Mouse (Mus musculus) brain, embryonic 18.5 days (tissue): Measurements from ENCODE around the gene Fsd1.
A peak's percentile ranks its signal among the peaks of the same experiment; 100 is the strongest.

Source experiments
- DNase-seq: peaks from one replicate; pipeline ENCODE4 v3.0.0-alpha.2; 2012; ENCODE audit warnings: low read depth, low spot score

Gene Fsd1

DNA sequence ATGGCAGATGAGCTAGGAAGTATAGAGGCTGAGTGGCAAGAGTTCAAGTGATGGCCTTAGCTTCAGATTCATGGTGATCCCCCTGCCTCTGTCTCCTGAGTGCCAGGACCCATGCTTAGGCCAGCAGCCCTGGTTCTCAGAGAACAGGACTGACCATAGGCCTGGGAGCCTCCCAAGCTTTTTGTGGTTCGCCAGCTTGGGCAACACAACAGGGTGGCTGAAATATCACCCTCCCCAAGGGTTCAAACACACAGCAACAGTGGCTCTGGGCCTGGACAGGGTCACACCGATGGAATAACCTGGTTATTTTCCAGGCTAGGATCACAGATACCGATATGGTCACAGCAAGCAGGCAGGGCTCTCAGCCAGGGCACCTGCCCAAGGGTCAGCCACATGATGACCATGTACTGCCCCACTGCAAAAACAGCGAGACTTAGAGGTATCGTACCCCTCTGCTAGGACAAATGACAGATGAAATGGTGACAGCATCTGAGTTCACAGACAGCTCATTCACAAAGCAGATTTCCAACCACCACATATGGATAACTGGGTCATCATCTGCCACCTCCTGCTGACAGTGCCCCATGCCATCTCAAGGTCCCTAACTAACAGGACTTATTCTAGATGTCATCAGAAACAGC is 41.6 kb downstream of the Fsd1 start:
- no peak for DNase-seq

GRCm38 (mm10) chr17:56030238-56030870 is 44.0 kb downstream of the Fsd1 start:
- no peak for DNase-seq

DNA sequence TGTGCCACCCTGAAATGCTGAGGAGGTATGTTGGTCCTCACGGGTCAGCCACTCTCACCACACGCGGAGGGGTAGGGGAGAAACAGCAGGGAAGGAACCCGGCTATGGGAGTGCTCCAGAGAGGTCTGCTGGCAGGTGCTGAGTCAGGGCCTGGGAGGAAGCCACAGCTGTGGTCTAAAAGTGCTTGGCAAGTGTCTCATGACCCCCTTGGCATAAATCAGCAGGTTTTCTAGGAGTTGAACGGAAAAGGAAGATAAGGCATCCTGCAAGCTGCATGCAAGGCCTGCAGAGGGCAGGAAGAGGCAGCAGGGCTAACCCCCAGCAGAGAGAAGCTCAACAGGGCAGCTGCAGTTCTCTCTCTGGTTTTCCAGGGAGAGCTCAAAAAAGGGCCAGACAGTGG is 44.6 kb downstream of the Fsd1 start:
- DNase-seq = no peak

- DNase-seq = no peak
Measured at GRCm38 (mm10) chr17:56031431-56031830, 45.1 kb downstream of the Fsd1 start.

DNA sequence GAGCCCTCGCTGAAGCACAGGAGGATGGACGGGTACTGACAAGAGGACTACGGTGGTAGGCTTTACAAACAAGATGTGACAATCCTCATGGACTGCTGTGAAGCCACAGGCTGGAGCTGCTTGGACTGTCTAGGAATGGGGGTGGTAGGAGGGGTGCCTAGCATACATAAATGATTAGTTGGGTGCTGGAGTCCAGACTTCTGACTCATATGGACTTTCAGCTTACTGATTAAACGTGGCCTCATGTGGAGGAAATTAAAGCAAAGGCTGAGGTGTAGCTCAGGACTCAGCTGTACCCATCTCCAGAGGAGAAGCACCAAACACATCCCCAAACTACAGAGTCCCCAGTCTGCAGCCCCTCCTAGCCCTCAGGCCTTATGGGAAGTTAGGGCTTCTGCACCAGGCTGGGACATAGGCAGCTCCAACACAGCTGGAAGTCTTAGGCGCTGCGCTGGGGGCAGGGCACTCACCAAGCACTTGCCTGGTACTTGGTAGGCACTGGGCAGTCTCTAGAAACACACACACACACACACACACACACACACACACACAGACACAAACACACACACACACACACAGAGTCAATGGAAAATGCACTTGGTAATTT is 45.9 kb downstream of the Fsd1 start:
- no peak for DNase-seq

- no peak for DNase-seq
Measured at GRCm38 (mm10) chr17:56032831-56033230, 46.5 kb downstream of the Fsd1 start.

DNA sequence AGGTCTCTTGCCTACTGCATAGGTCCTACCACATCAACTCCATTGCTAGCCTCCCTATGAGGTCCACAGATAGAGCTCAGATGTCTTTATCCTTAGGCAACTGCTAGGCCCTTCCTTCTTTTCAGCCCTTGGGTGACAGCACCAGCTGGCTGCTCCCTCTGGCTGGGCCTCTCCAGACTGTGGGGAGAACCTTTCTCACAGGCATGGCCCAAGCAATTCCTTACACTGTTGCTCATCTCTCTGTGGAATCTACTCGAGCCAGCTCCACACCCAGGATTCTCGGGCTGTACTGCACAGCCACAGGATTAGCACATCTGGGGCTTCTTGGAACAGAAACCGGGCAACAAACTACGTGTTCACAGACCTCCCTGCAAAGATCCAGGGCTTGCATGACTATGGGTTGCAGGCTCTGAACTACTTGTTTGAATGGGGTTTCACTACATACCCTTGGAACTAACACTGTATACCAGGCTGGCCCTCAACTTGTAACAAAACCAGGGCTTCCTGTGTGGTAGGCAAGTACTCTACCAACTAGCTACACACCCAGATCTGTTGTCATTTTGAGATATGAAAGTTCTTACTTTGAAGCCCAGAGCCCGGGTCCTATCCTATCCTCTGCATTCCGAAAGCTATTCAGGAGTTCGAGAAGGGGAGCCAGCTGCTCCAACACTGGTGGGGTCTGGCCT is 47.9 kb downstream of the Fsd1 start:
- DNase-seq = no peak

- no peak for DNase-seq
Measured at GRCm38 (mm10) chr17:56034726-56035100, 48.4 kb downstream of the Fsd1 start.

- no peak for DNase-seq
Measured at GRCm38 (mm10) chr17:56035216-56035615, 48.9 kb downstream of the Fsd1 start.

GRCm38 (mm10) chr17:56036176-56036900 is 50.0 kb downstream of the Fsd1 start, which contains the start of gene Sh3gl1:
Gene Sh3gl1 (minus strand): TSS chr17:56036635.
- peak; percentile 94 for DNase-seq

GRCm38 (mm10) chr17:56036901-56037287 is 50.6 kb downstream of the Fsd1 start:
- DNase-seq = no peak

DNA sequence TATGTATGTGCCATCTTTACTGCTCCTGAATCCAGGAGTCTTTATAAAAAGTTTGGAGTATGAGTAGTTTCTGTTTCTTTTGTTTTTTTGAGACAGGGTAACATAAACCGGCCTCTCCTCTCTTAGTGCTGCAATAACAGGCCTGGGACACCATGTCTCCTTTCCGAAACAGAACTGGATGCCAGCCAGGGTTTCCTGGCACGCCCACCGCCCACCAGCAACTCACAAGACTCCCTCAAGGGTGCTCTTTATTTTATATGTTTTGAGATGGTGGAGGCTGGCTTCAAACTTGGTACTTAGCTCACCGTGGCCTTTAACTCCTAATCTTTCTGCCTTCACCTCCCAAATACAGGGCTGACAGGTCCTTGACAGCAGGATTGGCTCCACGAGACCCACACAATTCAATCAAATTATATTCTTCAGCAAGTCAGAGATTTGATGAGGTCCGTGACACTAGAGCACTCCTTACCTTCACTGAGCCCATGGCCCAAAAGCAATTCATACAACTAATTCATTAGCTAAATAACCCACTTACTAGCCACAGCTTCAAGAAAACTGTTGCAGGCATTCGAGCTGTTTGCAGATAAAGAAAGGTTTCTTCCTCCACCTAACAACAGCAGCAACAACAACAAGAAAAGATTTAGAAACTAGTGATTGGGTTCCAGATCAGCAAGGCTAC is 52.4 kb downstream of the Fsd1 start:
- no peak for DNase-seq

DNA sequence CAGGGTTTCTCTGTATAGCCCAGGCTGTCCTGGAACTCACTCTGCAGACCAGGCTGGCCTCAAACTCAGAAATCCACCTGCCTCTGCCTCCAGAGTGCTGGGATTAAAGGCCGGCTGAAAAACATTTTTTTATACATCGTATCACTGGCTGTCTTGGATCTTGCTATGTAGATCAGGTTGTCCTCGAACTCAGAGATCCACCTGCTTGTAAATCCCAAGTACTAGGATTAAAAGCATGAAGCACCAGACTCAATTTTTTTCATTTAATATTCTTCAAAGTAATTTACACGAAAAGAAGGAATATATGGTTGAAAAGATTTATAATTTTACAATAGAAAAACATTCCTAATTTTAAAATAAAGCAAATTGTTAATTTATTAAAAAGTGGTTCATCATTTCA is 53.0 kb downstream of the Fsd1 start:
- no peak for DNase-seq

DNA sequence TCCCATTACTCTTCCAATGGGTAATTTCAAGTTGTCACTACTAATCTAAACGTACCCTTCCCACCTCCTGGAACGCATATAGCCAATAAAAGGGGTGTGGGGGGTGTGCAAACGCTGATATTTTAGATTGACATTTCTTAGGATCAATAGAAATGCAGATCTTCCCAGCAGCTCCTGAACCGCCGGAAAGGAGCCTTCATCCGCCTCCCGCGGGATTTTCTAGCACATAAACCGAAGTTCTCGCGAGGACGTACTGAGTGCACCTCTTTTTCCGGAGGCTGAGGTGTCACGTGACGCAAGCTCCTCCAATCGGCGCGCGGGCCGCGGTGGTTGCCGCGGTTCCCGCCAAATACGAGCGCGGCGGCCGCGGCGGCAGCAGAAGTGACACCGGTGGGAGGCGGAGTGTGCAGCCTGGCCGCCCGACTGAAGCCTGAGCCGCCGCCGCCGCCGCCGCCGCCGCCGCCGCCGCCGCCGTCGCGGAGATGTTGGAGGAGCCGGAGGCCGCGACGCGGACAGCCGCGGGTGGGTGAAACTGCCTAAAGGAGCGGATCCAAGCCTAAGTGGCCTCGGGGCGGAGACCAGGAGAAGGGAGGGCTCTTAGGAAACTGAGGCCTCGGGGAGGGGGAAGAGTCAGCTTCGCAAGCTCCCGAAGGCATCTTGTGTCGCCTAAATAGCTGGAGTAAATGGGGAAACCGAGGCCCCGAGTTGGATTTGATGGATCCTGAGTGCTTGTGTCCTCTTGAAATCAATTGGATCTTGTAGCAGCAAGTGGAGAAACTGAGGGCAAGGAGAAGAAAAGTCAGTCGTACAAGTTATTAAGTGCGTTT is 53.9 kb downstream of the Fsd1 start, which contains the start of gene Chaf1a:
Gene Chaf1a (plus strand): TSS at position 410 of the 827 bp plus-strand sequence.
- DNase-seq = peak; percentile 97

DNA sequence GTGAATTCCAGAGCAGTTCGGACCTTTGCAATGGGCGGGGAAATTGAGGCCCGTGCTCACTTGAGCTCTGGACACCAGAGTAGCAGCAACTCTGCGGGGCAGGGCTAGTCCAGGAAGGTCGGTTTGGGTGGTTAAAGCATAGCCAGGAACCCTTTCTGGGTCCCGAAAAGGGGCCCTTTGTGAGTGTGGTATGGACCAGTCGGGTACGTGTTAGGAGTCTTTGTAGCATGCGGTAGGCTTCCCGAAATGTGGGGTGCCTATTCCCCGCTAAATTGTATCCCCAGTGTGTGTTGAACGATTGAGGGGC is 54.5 kb downstream of the Fsd1 start:
- no peak for DNase-seq
